7 mouse cellular contexts compared by ENCODE assay signal in genomic region chr7:16273766-16274140, GRCm38 (mm10). TPM values are rescaled to one million over a fixed set of nuclear protein-coding genes. Genes with fewer than 3 reads are reported as not detected.
DNase-seq lines count a peak whose midpoint lies in the region; ATAC-seq and TF ChIP-seq lines count a peak whose summit lies in the region.

No protein-coding gene starts in this region.

- peak overlapping the region; percentile 99 for H3K27ac ChIP-seq in MEL (ENCODE audit: control insufficient read depth, low read depth, low read length)
- H3K27ac ChIP-seq in heart, embryonic 16.5 days (ENCODE audit: low read length): peak overlapping the region; percentile 92
- H3K27ac ChIP-seq in left cerebral cortex, adult 2 months: peak overlapping the region; percentile 67

- H3K27me3 ChIP-seq in MEL (ENCODE audit: control insufficient read depth in 1 of 2, insufficient read depth in 2 of 2, low read length in 2 of 2): no peaks in the 10 kb centered on the region
- H3K27me3 ChIP-seq in heart, embryonic 16.5 days (ENCODE audit: control insufficient read depth, insufficient read depth, low read length): 0 out of 2 replicates have a peak, but pooled peaks cover 2% of the 10 kb centered on the region
- no peaks in the 10 kb centered on the region for H3K27me3 ChIP-seq in megakaryocyte, embryonic 14.5 days (replicated peaks)

- H3K9ac ChIP-seq in MEL (ENCODE audit: control insufficient read depth, low read depth, low read length, poor library complexity, severe bottlenecking): peak overlapping the region; percentile 97
- peak overlapping the region; percentile 68 for H3K9ac ChIP-seq in heart, embryonic 16.5 days (ENCODE audit: low read length)

- peaks cover 3 to 23% of the 10 kb centered on the region in 2 experiments; a peak in 3 of 4 replicates for H3K4me1 ChIP-seq in MEL (ENCODE audit: control insufficient read depth in 1 of 2, insufficient read depth in 2 of 2, low read length in 2 of 2)
- peaks cover 20% of the 10 kb centered on the region for H3K4me1 ChIP-seq in heart, embryonic 16.5 days (ENCODE audit: control insufficient read depth, insufficient read depth, low read length)
- H3K4me1 ChIP-seq in megakaryocyte, embryonic 14.5 days: peaks cover 76% of the 10 kb centered on the region

- no peak for TF ChIP-seq CTCF in MEL (IDR thresholded peaks at IDR 0.05 in 2 of 3, conservative IDR thresholded peaks at IDR 0.05 in 1 of 3; ENCODE audit: control insufficient read depth in 1 of 3, insufficient read depth in 1 of 3, low read depth in 2 of 3, low read length in 3 of 3, poor library complexity in 1 of 3, severe bottlenecking in 1 of 3)
- no peak for TF ChIP-seq CTCF in left cerebral cortex, adult 2 months (IDR thresholded peaks at IDR 0.05)

- ATAC-seq in CD4-positive, CD25-positive, alpha-beta regulatory T cell, adult 4 months: peak; percentile 83
- peak; percentile 59 for ATAC-seq in heart, embryonic 16.5 days (replicated peaks; ENCODE audit: extremely low read depth, insufficient read depth, low FRiP score)

- H3K9me3 ChIP-seq in MEL (replicated peaks; ENCODE audit: insufficient read depth, low read length): no peaks in the 10 kb centered on the region
- H3K9me3 ChIP-seq in heart, embryonic 16.5 days (replicated peaks; ENCODE audit: control insufficient read depth, low read length): no peaks in the 10 kb centered on the region
- H3K9me3 ChIP-seq in megakaryocyte, embryonic 14.5 days: no peaks in the 10 kb centered on the region

- TF ChIP-seq EP300 in MEL (IDR thresholded peaks at IDR 0.05; ENCODE audit: low read depth in 1 of 2, low read length in 2 of 2): no peak

- peak overlapping the region; percentile 81 to 88 for H3K4me3 ChIP-seq in MEL (ENCODE audit: control insufficient read depth in 1 of 2, insufficient read depth in 1 of 2, low read depth in 2 of 2, low read length in 2 of 2)
- peak overlapping the region; percentile 83 for H3K4me3 ChIP-seq in heart, embryonic 16.5 days (ENCODE audit: low read length)
- H3K4me3 ChIP-seq in left cerebral cortex, adult 2 months: peak overlapping the region; percentile 86
- H3K4me3 ChIP-seq in megakaryocyte, embryonic 14.5 days (replicated peaks): peak overlapping the region; percentile 99

- H3K36me3 ChIP-seq in MEL (ENCODE audit: control insufficient read depth in 1 of 2, insufficient read depth in 2 of 2, low read length in 2 of 2): peaks cover 0 to 13% of the 10 kb centered on the region in 2 experiments; a peak in 2 of 4 replicates
- H3K36me3 ChIP-seq in heart, embryonic 16.5 days (ENCODE audit: control insufficient read depth, insufficient read depth): peaks cover 29% of the 10 kb centered on the region
- H3K36me3 ChIP-seq in megakaryocyte, embryonic 14.5 days (replicated peaks; ENCODE audit: low read length): peaks cover 62% of the 10 kb centered on the region

- TF ChIP-seq RAD21 in MEL (IDR thresholded peaks at IDR 0.05; ENCODE audit: low read depth, low read length): no peak

- WGBS in heart, embryonic 16.5 days: 1% methylated on average over 18 of the region's 18 CpGs

- peak overlapping the region; percentile 98 for H3K4me2 ChIP-seq in heart, embryonic 16.5 days (ENCODE audit: low read depth, low read length)

- TF ChIP-seq POLR2A in MEL (IDR thresholded peaks at IDR 0.05; ENCODE audit: control insufficient read depth in 1 of 2, insufficient read depth in 1 of 2, low read depth in 1 of 2, low read length in 2 of 2, poor library complexity in 1 of 2): peak in 1 of 2 experiments; percentile 84; a peak in 2 of 4 replicates

- intact Hi-C loops in left cerebral cortex, adult 2 months (cut with DNase I): no loop called here

- H3K79me2 ChIP-seq in MEL (ENCODE audit: control insufficient read depth, insufficient read depth, low read length, poor library complexity): peaks cover 35% of the 10 kb centered on the region

- peak; percentile 93 for DNase-seq in MEL (ENCODE audit: low read depth, low spot score)
- peak; percentile 82 for DNase-seq in embryo, embryonic 10.5 days (ENCODE audit: low spot score)
- peak; percentile 62 to 67 for DNase-seq in left cerebral cortex, adult 2 months (ENCODE audit: extremely low spot score in 1 of 2, low spot score in 2 of 2)
- DNase-seq in right cerebral cortex, postnatal 10 days (ENCODE audit: low spot score in 2 of 2): peak; percentile 76 to 80

TF ChIP-seq in MEL, 35 proteins besides CTCF, POLR2A, EP300 and RAD21 (continues in another document):
- no peak for TF ChIP-seq ELF1 (IDR thresholded peaks at IDR 0.05; ENCODE audit: low read depth, low read length)
- TF ChIP-seq ETS1 (IDR thresholded peaks at IDR 0.05; ENCODE audit: low read depth, low read length): no peak
- peak; percentile 85 for TF ChIP-seq ZMIZ1 (IDR thresholded peaks at IDR 0.05; ENCODE audit: low read depth, low read length)
- TF ChIP-seq CHD1 (IDR thresholded peaks at IDR 0.05; ENCODE audit: low read depth, low read length): 0 out of 2 replicates have a peak, but pooled peaks have one; percentile 10
- no peak for TF ChIP-seq USF1 (IDR thresholded peaks at IDR 0.05; ENCODE audit: low read depth, low read length)
- TF ChIP-seq TAL1 (IDR thresholded peaks at IDR 0.05; ENCODE audit: low read length): no peak
- TF ChIP-seq GATA1 (IDR thresholded peaks at IDR 0.05; ENCODE audit: low read depth, low read length): no peak
- peak; percentile 72 for TF ChIP-seq MAX (IDR thresholded peaks at IDR 0.05; ENCODE audit: low read length)
- no peak for TF ChIP-seq MAFK (IDR thresholded peaks at IDR 0.05; ENCODE audit: borderline replicate concordance, low read depth, low read length)
- peak; percentile 87 for TF ChIP-seq TBP (IDR thresholded peaks at IDR 0.05; ENCODE audit: low read depth, low read length)
- TF ChIP-seq MXI1 (IDR thresholded peaks at IDR 0.05; ENCODE audit: low read depth, low read length): peak; percentile 62
- peak; percentile 37; the same call in 1 of the 2 replicates for TF ChIP-seq MAZ (IDR thresholded peaks at IDR 0.05; ENCODE audit: low read depth, low read length)
- TF ChIP-seq RCOR1 (IDR thresholded peaks at IDR 0.05; ENCODE audit: low read depth, low read length): no peak
- no peak for TF ChIP-seq ZKSCAN1 (IDR thresholded peaks at IDR 0.05; ENCODE audit: low read depth, low read length)
- peak; percentile 19 for TF ChIP-seq POLR2AphosphoS2 (IDR thresholded peaks at IDR 0.05; ENCODE audit: low read length)
- no peak for TF ChIP-seq MYB (IDR thresholded peaks at IDR 0.05; ENCODE audit: low read depth, low read length)
- peak; percentile 34; the same call in 1 of the 2 replicates for TF ChIP-seq TCF12 (IDR thresholded peaks at IDR 0.05; ENCODE audit: low read depth, low read length)

RNA-seq across cellular contexts. Expression of gene Inafm1, which starts 0.3 kb away (rescaled TPM):
- 1 to 10 TPM; 1.0 to 2.3 TPM for polyA plus RNA-seq in CD4-positive, CD25-positive, alpha-beta regulatory T cell, adult 4 months (2017; shearing (Covaris generic))
- 38.0 and 50.7 TPM in 2 replicates for total RNA-seq in MEL (2012; rRNA removed)
- 10 to 100 TPM in 1 of 2 experiments, not detected in 1; 87.6 TPM for polyA plus RNA-seq in MEL (2012; ENCODE audit: insufficient read depth in 1 of 2, insufficient read length in 2 of 2, low read depth in 1 of 2, low replicate concordance in 2 of 2, missing spikeins in 1 of 2)
- polyA plus RNA-seq in heart, embryonic 16.5 days (2015; fragmentation: Nextera tagmentation; extraction: Ambion mirVana): 6.9 and 9.0 TPM in 2 replicates
- 10 to 100 TPM; 36.7 to 41.3 TPM for total RNA-seq in left cerebral cortex, adult 2 months (2021)
- polyA plus RNA-seq in megakaryocyte, embryonic 14.5 days (2012; ENCODE audit: insufficient read depth, low replicate concordance): 53.8 and 168 TPM in 2 replicates

RNA-seq across cellular contexts. Expression of gene Ccdc9, which starts 12.8 kb away (rescaled TPM):
- 10 to 100 TPM in 1 of 2 experiments, 1 to 10 TPM in 1; 7.6 to 13.1 TPM for polyA plus RNA-seq in CD4-positive, CD25-positive, alpha-beta regulatory T cell, adult 4 months (2017; shearing (Covaris generic))
- 57.4 and 63.6 TPM in 2 replicates for total RNA-seq in MEL (2012; rRNA removed)
- polyA plus RNA-seq in MEL (2012; ENCODE audit: insufficient read depth in 1 of 2, insufficient read length in 2 of 2, low read depth in 1 of 2, low replicate concordance in 2 of 2, missing spikeins in 1 of 2): 10 to 100 TPM in 1 of 2 experiments, not detected in 1; 97.1 TPM
- 12.0 and 15.2 TPM in 2 replicates for polyA plus RNA-seq in heart, embryonic 16.5 days (2015; fragmentation: Nextera tagmentation; extraction: Ambion mirVana)
- 10 to 100 TPM; 94.3 to 95.1 TPM for total RNA-seq in left cerebral cortex, adult 2 months (2021)
- polyA plus RNA-seq in megakaryocyte, embryonic 14.5 days (2012; ENCODE audit: insufficient read depth, low replicate concordance): 27.8 and 101 TPM in 2 replicates

RNA-seq across cellular contexts. Expression of gene C5ar1, which starts 14.4 kb away (rescaled TPM):
- polyA plus RNA-seq in CD4-positive, CD25-positive, alpha-beta regulatory T cell, adult 4 months (2017; shearing (Covaris generic)): not detected
- total RNA-seq in MEL (2012; rRNA removed): not detected in 2 replicates
- polyA plus RNA-seq in MEL (2012; ENCODE audit: insufficient read depth in 1 of 2, insufficient read length in 2 of 2, low read depth in 1 of 2, low replicate concordance in 2 of 2, missing spikeins in 1 of 2): not detected
- polyA plus RNA-seq in heart, embryonic 16.5 days (2015; fragmentation: Nextera tagmentation; extraction: Ambion mirVana): 2.6 and 3.2 TPM in 2 replicates
- 1 to 10 TPM; 1.3 to 1.7 TPM for total RNA-seq in left cerebral cortex, adult 2 months (2021)
- 2.0 and 6.6 TPM in 2 replicates for polyA plus RNA-seq in megakaryocyte, embryonic 14.5 days (2012; ENCODE audit: insufficient read depth, low replicate concordance)

RNA-seq across cellular contexts. Expression of gene C5ar2, which starts 29.8 kb away (rescaled TPM):
- under 1 TPM in 1 of 2 experiments, not detected in 1; 0.15 TPM for polyA plus RNA-seq in CD4-positive, CD25-positive, alpha-beta regulatory T cell, adult 4 months (2017; shearing (Covaris generic))
- total RNA-seq in MEL (2012; rRNA removed): 0.92 and 1.7 TPM in 2 replicates
- under 1 TPM in 1 of 2 experiments, not detected in 1; 0.49 TPM for polyA plus RNA-seq in MEL (2012; ENCODE audit: insufficient read depth in 1 of 2, insufficient read length in 2 of 2, low read depth in 1 of 2, low replicate concordance in 2 of 2, missing spikeins in 1 of 2)
- polyA plus RNA-seq in heart, embryonic 16.5 days (2015; fragmentation: Nextera tagmentation; extraction: Ambion mirVana): 0.76 and 0.88 TPM in 2 replicates
- total RNA-seq in left cerebral cortex, adult 2 months (2021): under 1 TPM; 0.42 to 0.54 TPM
- polyA plus RNA-seq in megakaryocyte, embryonic 14.5 days (2012; ENCODE audit: insufficient read depth, low replicate concordance): 0.04 TPM in 1 of 2 replicates, not detected in the other

RNA-seq across cellular contexts. Expression of gene Bbc3, which starts 34.4 kb away (rescaled TPM):
- polyA plus RNA-seq in CD4-positive, CD25-positive, alpha-beta regulatory T cell, adult 4 months (2017; shearing (Covaris generic)): 1 to 10 TPM in 1 of 2 experiments, not detected in 1; 1.2 TPM
- 2.9 and 4.4 TPM in 2 replicates for total RNA-seq in MEL (2012; rRNA removed)
- polyA plus RNA-seq in MEL (2012; ENCODE audit: insufficient read depth in 1 of 2, insufficient read length in 2 of 2, low read depth in 1 of 2, low replicate concordance in 2 of 2, missing spikeins in 1 of 2): 1 to 10 TPM in 1 of 2 experiments, not detected in 1; 9.3 TPM
- polyA plus RNA-seq in heart, embryonic 16.5 days (2015; fragmentation: Nextera tagmentation; extraction: Ambion mirVana): 5.7 and 6.8 TPM in 2 replicates
- 1 to 10 TPM; 9.1 to 9.7 TPM for total RNA-seq in left cerebral cortex, adult 2 months (2021)
- polyA plus RNA-seq in megakaryocyte, embryonic 14.5 days (2012; ENCODE audit: insufficient read depth, low replicate concordance): 1,043 and 5,254 TPM in 2 replicates

Comparison
In these comparisons a context has a peak if more than half of its experiments do, and no peak if none do; other contexts are left out.
1. Peak in every context shown above with its lines: DNase-seq, ATAC-seq, H3K4me3 ChIP-seq and H3K27ac ChIP-seq.